Mouse (Mus musculus) kidney, postnatal 14 days (tissue): ENCODE results near the gene Zer1.

ENCODE experiments used
- DNase-seq: peaks from one replicate; pipeline ENCODE4 v3.0.0; 2022; ENCODE audit warnings: mixed read lengths

Zer1 gene

DNA sequence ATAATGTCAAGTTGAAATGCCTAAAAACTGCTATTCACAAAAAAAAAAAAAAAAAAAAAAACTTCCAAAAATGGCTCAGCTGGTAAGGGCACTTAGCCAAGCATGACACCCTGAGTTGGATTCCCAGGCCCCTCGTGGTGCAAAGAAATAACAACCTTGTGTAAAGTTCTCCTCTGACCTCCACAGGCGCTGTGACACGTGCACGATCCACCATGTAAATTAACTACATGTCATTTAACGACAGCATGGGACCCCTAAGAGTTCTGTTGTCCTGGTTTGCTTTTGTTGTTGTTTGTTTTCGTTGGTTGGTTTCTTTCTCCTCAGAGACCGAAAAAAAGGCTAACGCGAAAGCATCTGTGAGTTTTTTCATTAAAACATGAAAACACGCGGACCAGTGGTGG lies 76.3 kb downstream of the Zer1 start:
- no peak for DNase-seq
